Mouse (Mus musculus) stomach, postnatal 0 days (tissue): ENCODE measurements around the gene 1810049J17Rik. TPM values are rescaled to one million over a fixed set of nuclear protein-coding genes. Genes with fewer than 3 reads are reported as not detected.

ENCODE experiments used
- ATAC-seq: fragments of 200-750 bp; cut with Nextera tagmentation; 2 replicates; pipeline ENCODE4 v1.8.0; 2017; ENCODE audit not compliant: low FRiP score, low TSS enrichment
- DNase-seq: peaks from one replicate; pipeline ENCODE4 v3.0.0-alpha.2; 2016; ENCODE audit warnings: low spot score
- H3K27ac ChIP-seq: fragments of 300-500 bp; sonication (generic); replicated peaks from 2 replicates; pipeline ENCODE4 v1.5.1; 2014; ENCODE audit warnings: mild to moderate bottlenecking, control low read depth
- H3K27me3 ChIP-seq: fragments of 300-500 bp; sonication (generic); 2 replicates; pipeline ENCODE4 v1.6.1; 2014; ENCODE audit warnings: low read length; ENCODE audit not compliant: control insufficient read depth, insufficient read depth
- H3K36me3 ChIP-seq: fragments of 300-500 bp; sonication (generic); 2 replicates; pipeline ENCODE4 v1.6.1; 2014; ENCODE audit warnings: low read length, mixed read lengths; ENCODE audit not compliant: control insufficient read depth, insufficient read depth
- H3K4me1 ChIP-seq: fragments of 300-500 bp; sonication (generic); replicated peaks from 2 replicates; pipeline ENCODE4 v1.6.1; 2014; ENCODE audit warnings: antibody characterized with exemption; ENCODE audit not compliant: control insufficient read depth, insufficient read depth
- H3K4me2 ChIP-seq: fragments of 300-500 bp; sonication (generic); replicated peaks from 2 replicates; pipeline ENCODE4 v1.6.1; 2014; ENCODE audit warnings: low read depth, mild to moderate bottlenecking, control low read depth, moderate library complexity
- H3K4me3 ChIP-seq: fragments of 300-500 bp; sonication (generic); 2 replicates; pipeline ENCODE4 v1.5.1; 2014; ENCODE audit warnings: low read depth, low read length, control low read depth
- H3K9ac ChIP-seq: fragments of 300-500 bp; sonication (generic); 2 replicates; pipeline ENCODE4 v1.6.1; 2014; ENCODE audit warnings: mild to moderate bottlenecking, low read length, control low read depth, mixed read lengths
- H3K9me3 ChIP-seq: fragments of 300-500 bp; sonication (generic); 2 replicates; pipeline ENCODE4 v1.6.1; 2016; ENCODE audit warnings: low read length; ENCODE audit not compliant: control insufficient read depth
- CTCF ChIP-seq: IDR thresholded peaks from 2 replicates; pipeline ENCODE4 v1.5.1; 2016; ENCODE audit warnings: antibody characterized with exemption, low read depth, mild to moderate bottlenecking, moderate library complexity
- EP300 ChIP-seq: optimal IDR thresholded peaks from 2 replicates; pipeline ENCODE3; 2016; ENCODE audit warnings: antibody characterized with exemption
- WGBS: fragments of 180-500 bp; shearing (Covaris S2); extraction: QIAGEN DNeasy Blood & Tissue Kit; methylation state at CpG from one replicate; pipeline ENCODE4 v1.1.7; 2014; 5-methylcytosine and 5-hydroxymethylcytosine counted together
- polyA plus RNA-seq: library from polyadenylated mRNA; unstranded; fragments of >200 nt; fragmentation: Nextera tagmentation; extraction: Ambion mirVana; gene quantifications from 2 replicates; pipeline ENCODE4 v1.2.1, GENCODE M21; 2015

1810049J17Rik gene
- polyA plus RNA-seq, 1 experiment from 2014 or later: 3.9 TPM

DNA sequence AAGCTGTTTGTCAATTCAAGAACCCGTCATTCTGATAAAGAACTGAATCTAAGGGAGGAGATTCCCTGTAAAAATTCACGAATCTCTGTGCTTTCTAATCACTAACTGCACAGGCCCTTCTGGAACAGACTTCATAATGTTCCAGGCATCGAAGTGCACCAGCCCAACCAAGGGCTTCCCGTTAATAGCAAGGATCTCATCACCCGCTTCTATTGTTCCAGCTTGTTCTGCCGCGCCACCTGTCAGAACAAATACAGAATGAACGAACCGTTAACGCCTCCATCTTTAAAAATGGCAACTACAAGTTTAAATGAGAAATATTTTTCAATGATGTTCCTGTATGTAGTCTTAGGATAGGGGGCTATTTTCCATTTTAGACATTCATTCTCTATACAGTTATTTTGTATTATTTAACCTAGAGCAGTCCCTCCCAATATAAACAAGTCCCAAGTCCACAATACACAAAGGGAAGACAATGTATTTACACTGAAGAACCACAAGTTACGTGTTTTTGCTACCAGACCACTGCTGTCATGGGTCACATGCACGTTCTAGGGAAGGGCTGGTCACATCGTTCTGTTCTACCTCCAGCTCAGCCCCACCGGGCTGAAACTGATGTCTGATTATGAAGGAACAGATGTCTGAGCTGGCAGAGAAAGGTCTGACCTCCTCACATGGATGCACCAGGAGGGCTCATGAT lies 40.5 kb upstream of the 1810049J17Rik start:
- DNase-seq: no peak
- H3K4me3 ChIP-seq: no peak overlapping the region
- ATAC-seq: no peak

DNA sequence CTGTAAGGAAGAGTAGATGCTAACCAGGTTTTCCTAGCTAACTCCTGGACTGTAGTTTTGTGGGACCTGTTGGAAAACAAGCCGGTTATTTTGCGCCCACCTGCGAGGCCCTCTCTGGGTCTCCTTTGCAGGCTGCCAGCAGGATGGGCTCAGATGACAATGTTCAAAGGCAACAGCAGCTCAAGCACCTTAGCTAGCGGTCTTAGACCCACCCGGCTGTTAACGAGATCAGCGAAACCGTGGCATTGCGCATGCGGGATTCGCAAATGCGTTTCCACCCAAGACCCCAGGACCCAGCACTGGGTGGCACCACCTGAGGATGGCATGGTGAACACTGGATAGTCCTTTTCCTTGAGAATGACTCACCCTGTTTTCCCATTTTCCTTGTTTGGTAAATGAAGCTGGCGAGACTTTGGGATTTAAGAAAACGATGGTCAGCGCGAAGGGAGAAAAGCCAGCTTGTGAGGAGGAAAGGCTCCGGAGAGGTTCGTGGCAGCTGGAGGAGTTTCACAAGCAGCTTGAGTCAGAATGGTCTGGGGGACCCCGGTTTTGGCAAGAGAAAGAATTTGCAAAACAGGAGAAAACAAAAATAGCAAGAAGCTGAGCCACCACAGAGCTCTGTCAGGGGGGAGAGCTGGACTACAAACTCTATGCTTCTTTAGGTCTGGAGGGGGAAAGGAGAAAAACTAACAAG lies 39.0 kb upstream of the 1810049J17Rik start:
- Histone ChIP-seq H3K4me2 (no peak overlapping the region), H3K4me3 (no peak overlapping the region), H3K27ac (no peak overlapping the region), H3K36me3 (no peaks in the 10 kb centered on the region; the same call in 1 of the 2 replicates), H3K4me1 (no peaks in the 10 kb centered on the region), H3K9me3 (no peaks in the 10 kb centered on the region), H3K27me3 (no peaks in the 10 kb centered on the region), H3K9ac (no peak overlapping the region)
- DNase-seq (no peak), ATAC-seq (no peak)
- WGBS: 71% methylated on average over 19 of the region's 19 CpGs
- TF ChIP-seq CTCF (no peak), EP300 (no peak)

More for the DNA sequence above, 40.5 kb upstream of the 1810049J17Rik start:
- Histone ChIP-seq H3K4me1 (no peaks in the 10 kb centered on the region), H3K9ac (no peak overlapping the region), H3K4me2 (no peak overlapping the region), H3K27me3 (no peaks in the 10 kb centered on the region), H3K9me3 (no peaks in the 10 kb centered on the region), H3K36me3 (no peaks in the 10 kb centered on the region; the same call in 1 of the 2 replicates), H3K27ac (no peak overlapping the region)
- WGBS: 85% methylated on average over 14 of the region's 14 CpGs
- TF ChIP-seq EP300: no peak
- TF ChIP-seq CTCF: no peak

DNA sequence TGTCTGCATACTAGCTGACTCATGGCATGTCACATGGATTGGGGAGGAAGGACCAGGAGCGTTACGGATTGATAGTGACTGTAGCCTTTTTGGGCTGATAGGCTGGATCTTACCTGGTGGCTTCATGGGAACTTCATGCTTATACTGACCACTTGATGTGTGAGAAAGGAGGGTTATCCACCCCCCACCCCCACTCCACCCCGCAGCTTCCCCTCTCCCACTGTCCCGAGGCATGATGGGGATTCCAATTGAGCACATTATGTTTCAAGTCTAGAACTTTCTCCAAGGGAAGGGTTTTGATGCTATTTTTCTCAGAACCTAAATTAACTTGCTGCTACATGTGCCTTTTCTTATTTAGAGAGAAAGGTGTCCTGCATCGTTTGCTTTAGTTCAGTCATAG lies 36.7 kb upstream of the 1810049J17Rik start:
- Histone ChIP-seq H3K4me3 (no peak overlapping the region), H3K4me2 (no peak overlapping the region), H3K9me3 (no peaks in the 10 kb centered on the region), H3K27ac (no peak overlapping the region), H3K27me3 (no peaks in the 10 kb centered on the region), H3K9ac (no peak overlapping the region), H3K4me1 (no peaks in the 10 kb centered on the region), H3K36me3 (0 out of 2 replicates have a peak, but pooled peaks cover 1% of the 10 kb centered on the region)
- ATAC-seq (no peak), DNase-seq (no peak)
- 93% methylated on average over 5 of the region's 5 CpGs for WGBS
- TF ChIP-seq CTCF (no peak), EP300 (no peak)

DNA sequence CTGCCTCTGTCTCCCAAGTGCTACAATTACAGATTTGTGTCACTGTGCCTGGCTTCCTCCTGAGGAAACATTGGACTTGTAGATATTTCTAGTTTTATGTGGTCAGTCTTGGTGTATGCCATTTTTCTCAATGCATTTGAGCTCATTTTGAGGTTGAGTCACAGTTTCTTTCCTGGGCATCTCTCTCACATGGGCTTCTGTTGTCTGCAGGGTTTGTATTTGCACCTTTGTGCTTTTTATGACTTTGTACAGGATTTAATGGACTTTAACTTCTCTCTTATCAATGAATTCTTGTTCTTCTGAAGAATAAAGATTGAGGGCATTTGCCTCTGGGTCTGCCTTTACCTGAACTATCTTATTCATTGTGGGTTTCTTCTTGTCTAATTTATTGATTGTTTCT lies 35.8 kb upstream of the 1810049J17Rik start:
- DNase-seq (no peak), ATAC-seq (no peak)
- Histone ChIP-seq H3K36me3 (0 out of 2 replicates have a peak, but pooled peaks cover 3% of the 10 kb centered on the region), H3K4me3 (no peak overlapping the region), H3K4me2 (no peak overlapping the region), H3K27me3 (no peaks in the 10 kb centered on the region), H3K9me3 (no peaks in the 10 kb centered on the region), H3K4me1 (no peaks in the 10 kb centered on the region), H3K9ac (no peak overlapping the region), H3K27ac (no peak overlapping the region)
- no peak for TF ChIP-seq CTCF

DNA sequence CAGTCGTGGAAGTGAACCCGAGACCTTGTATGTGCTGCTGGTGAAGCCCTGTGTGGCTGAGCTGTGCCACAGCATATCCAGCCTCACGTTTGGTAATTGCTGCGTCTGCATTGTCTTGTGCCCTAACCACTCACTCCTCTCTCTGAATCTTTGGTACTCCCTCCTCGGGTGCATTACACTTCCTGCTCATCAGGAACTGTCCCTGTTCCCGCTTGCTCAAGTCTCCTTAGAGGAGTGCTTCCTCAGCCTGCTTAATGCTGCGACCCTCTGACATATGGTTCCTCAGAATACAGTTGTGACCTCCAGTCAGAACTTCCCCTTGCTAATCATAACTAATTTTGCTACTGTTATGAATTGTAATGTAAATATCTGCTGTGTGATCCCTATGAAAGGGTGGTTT lies 34.2 kb upstream of the 1810049J17Rik start:
- no peaks in the 10 kb centered on the region for H3K9me3 ChIP-seq
- H3K36me3 ChIP-seq: peaks cover 6% of the 10 kb centered on the region; the same call in 1 of the 2 replicates
- TF ChIP-seq CTCF: no peak
- TF ChIP-seq EP300: no peak
- H3K4me1 ChIP-seq: no peaks in the 10 kb centered on the region
- DNase-seq (no peak), ATAC-seq (peak; percentile 9; the same call in 1 of the 2 replicates)
- no peaks in the 10 kb centered on the region for H3K27me3 ChIP-seq
- H3K9ac ChIP-seq: no peak overlapping the region
- H3K27ac ChIP-seq: peak overlapping the region; percentile 73; the same call in 1 of the 2 replicates
- H3K4me2 ChIP-seq: no peak overlapping the region
- 52% methylated on average over 7 of the region's 7 CpGs for WGBS
- no peak overlapping the region for H3K4me3 ChIP-seq

DNA sequence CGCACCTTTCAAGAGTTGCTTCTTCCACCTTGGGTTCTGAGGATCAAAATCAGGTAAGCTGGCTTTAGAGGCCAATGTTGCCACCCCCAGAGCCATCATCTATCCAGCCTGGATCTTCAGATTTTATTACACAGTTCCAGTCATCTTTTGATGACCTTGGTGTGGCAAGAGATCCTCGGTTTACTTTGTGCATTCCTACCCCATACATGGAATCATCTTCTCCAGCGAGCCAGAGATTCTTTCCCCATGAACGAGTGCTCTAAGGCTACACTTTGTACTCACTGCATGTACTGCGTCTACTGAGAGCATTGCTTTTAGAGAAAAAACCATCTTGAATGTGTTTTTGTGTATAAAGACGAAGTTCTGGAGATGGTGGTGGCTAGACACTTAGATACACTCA lies 33.6 kb upstream of the 1810049J17Rik start:
- DNase-seq (no peak), ATAC-seq (peak; percentile 63; the same call in 1 of the 2 replicates)
- Histone ChIP-seq H3K9me3 (no peaks in the 10 kb centered on the region), H3K36me3 (peaks cover 6% of the 10 kb centered on the region; the same call in 1 of the 2 replicates), H3K27me3 (no peaks in the 10 kb centered on the region), H3K9ac (no peak overlapping the region), H3K4me2 (no peak overlapping the region), H3K27ac (peak overlapping the region; percentile 73; the same call in 1 of the 2 replicates), H3K4me1 (no peaks in the 10 kb centered on the region), H3K4me3 (no peak overlapping the region)
- 67% methylated on average over 6 of the region's 6 CpGs for WGBS
- no peak for TF ChIP-seq CTCF
- peak; percentile 36 for TF ChIP-seq EP300
